ENCODE assay signal across 8 mouse cellular contexts in genomic region chr11:51755621-51756311, GRCm38 (mm10). TPM values are rescaled to one million over a fixed set of nuclear protein-coding genes. Genes with fewer than 3 reads are reported as not detected.
DNase-seq lines count a peak whose midpoint lies in the region; ATAC-seq and TF ChIP-seq lines count a peak whose summit lies in the region.

No protein-coding gene starts in this region.

- peak overlapping the region; percentile 95 for H3K27ac ChIP-seq in heart, embryonic 10.5 days
- H3K27ac ChIP-seq in CH12.LX (ENCODE audit: insufficient read depth, low read depth) = peak overlapping the region; percentile 75
- H3K27ac ChIP-seq in embryonic facial prominence, embryonic 12.5 days = peak overlapping the region; percentile 61
- H3K27ac ChIP-seq in hindbrain, embryonic 14.5 days = peak overlapping the region; percentile 77
- H3K27ac ChIP-seq in liver, embryonic 14.5 days = peak overlapping the region; percentile 13; the same call in 1 of the 2 replicates

- peak overlapping the region; percentile 89 for H3K9ac ChIP-seq in CH12.LX (ENCODE audit: insufficient read depth, low read depth)
- peak overlapping the region; percentile 97 for H3K9ac ChIP-seq in embryonic facial prominence, embryonic 12.5 days
- H3K9ac ChIP-seq in hindbrain, embryonic 14.5 days = peak overlapping the region; percentile 89
- peak overlapping the region; percentile 81 for H3K9ac ChIP-seq in liver, embryonic 14.5 days (replicated peaks)

- in situ Hi-C loops in CH12.LX (cut with MboI; ENCODE audit: low pct_ligation_motif_present, low pct_unique_long_range_greater_than_20kb, low sequenced_read_pairs) = no loop called here

- under 1% methylated on average over 46 of the region's 46 CpGs for WGBS in heart, embryonic 10.5 days
- WGBS in embryonic facial prominence, embryonic 12.5 days = under 1% methylated on average over 46 of the region's 46 CpGs
- WGBS in hindbrain, embryonic 14.5 days = under 1% methylated on average over 46 of the region's 46 CpGs
- WGBS in liver, embryonic 14.5 days (ENCODE audit: insufficient replicate concordance) = 1% methylated on average over 46 of the region's 46 CpGs

- H3K4me1 ChIP-seq in heart, embryonic 10.5 days = peaks cover 13% of the 10 kb centered on the region
- peaks cover 8 to 49% of the 10 kb centered on the region in 2 experiments for H3K4me1 ChIP-seq in CH12.LX (ENCODE audit: control insufficient read depth in 1 of 2, insufficient read depth in 2 of 2)
- peaks cover 12% of the 10 kb centered on the region for H3K4me1 ChIP-seq in embryonic facial prominence, embryonic 12.5 days
- peaks cover 16% of the 10 kb centered on the region for H3K4me1 ChIP-seq in hindbrain, embryonic 14.5 days (replicated peaks; ENCODE audit: control insufficient read depth, insufficient read depth, low read length)
- H3K4me1 ChIP-seq in liver, embryonic 14.5 days (replicated peaks; ENCODE audit: control insufficient read depth in 2 of 2, insufficient read depth in 2 of 2, low read length in 1 of 2) = peaks cover 16 to 18% of the 10 kb centered on the region in 2 experiments

- no peaks in the 10 kb centered on the region for H3K27me3 ChIP-seq in heart, embryonic 10.5 days (ENCODE audit: insufficient read depth, poor library complexity, severe bottlenecking)
- H3K27me3 ChIP-seq in CH12.LX (replicated peaks) = no peaks in the 10 kb centered on the region
- H3K27me3 ChIP-seq in embryonic facial prominence, embryonic 12.5 days = no peaks in the 10 kb centered on the region; the same call in 1 of the 2 replicates
- H3K27me3 ChIP-seq in hindbrain, embryonic 14.5 days (ENCODE audit: control insufficient read depth, insufficient read depth, low read length) = no peaks in the 10 kb centered on the region
- no peaks in the 10 kb centered on the region for H3K27me3 ChIP-seq in liver, embryonic 14.5 days (ENCODE audit: control insufficient read depth, insufficient read depth, low read length)

- intact Hi-C loops in heart, postnatal 25 days (cut with DNase I) = no loop called here

- H3K4me2 ChIP-seq in CH12.LX (ENCODE audit: insufficient read depth, low read depth, poor library complexity, severe bottlenecking) = peak overlapping the region; percentile 98
- peak overlapping the region; percentile 87 for H3K4me2 ChIP-seq in embryonic facial prominence, embryonic 12.5 days (replicated peaks)
- H3K4me2 ChIP-seq in hindbrain, embryonic 14.5 days (replicated peaks) = peak overlapping the region; percentile 93
- H3K4me2 ChIP-seq in liver, embryonic 14.5 days (ENCODE audit: low read depth) = peak overlapping the region; percentile 77

- DNase-seq in heart, embryonic 10.5 days (ENCODE audit: low spot score) = no peak
- DNase-seq in heart, postnatal 25 days (ENCODE audit: low spot score) = no peak
- no peak for DNase-seq in CH12.LX (ENCODE audit: extremely low read depth)
- no peak for DNase-seq in hindbrain, embryonic 14.5 days (ENCODE audit: low spot score)
- DNase-seq in liver, embryonic 14.5 days (ENCODE audit: low read depth in 3 of 3, low spot score in 3 of 3) = no peak
- DNase-seq in urinary bladder, postnatal 36 days (ENCODE audit: low spot score in 2 of 2) = no peak

- ATAC-seq in embryonic facial prominence, embryonic 12.5 days (ENCODE audit: insufficient number of reproducible peaks, insufficient read depth, low FRiP score, low TSS enrichment) = peak; percentile 74
- ATAC-seq in hindbrain, embryonic 14.5 days (ENCODE audit: low FRiP score) = peak; percentile 81
- peak; percentile 67 for ATAC-seq in liver, embryonic 14.5 days (ENCODE audit: insufficient read depth)
- ATAC-seq in neutrophil, adult 5-6 weeks (ENCODE audit: extremely low read depth, insufficient number of reproducible peaks, low FRiP score, poor library complexity, severe bottlenecking) = 0 out of 2 replicates have a peak, but pooled peaks have one; percentile 14

- H3K79me2 ChIP-seq in CH12.LX (replicated peaks; ENCODE audit: control insufficient read depth, extremely low read depth, insufficient read depth, poor library complexity, severe bottlenecking) = peaks cover 30% of the 10 kb centered on the region

- no peaks in the 10 kb centered on the region for H3K9me3 ChIP-seq in heart, embryonic 10.5 days
- no peaks in the 10 kb centered on the region for H3K9me3 ChIP-seq in CH12.LX (replicated peaks; ENCODE audit: low read length)
- no peaks in the 10 kb centered on the region for H3K9me3 ChIP-seq in embryonic facial prominence, embryonic 12.5 days
- H3K9me3 ChIP-seq in hindbrain, embryonic 14.5 days (ENCODE audit: control insufficient read depth, low read length) = no peaks in the 10 kb centered on the region
- no peaks in the 10 kb centered on the region for H3K9me3 ChIP-seq in liver, embryonic 14.5 days (ENCODE audit: control insufficient read depth, low read length)

- no peak for TF ChIP-seq POLR2A in CH12.LX (IDR thresholded peaks at IDR 0.05; ENCODE audit: low read depth, low read length)

- no peak for TF ChIP-seq CTCF in CH12.LX (conservative IDR thresholded peaks at IDR 0.05 in 1 of 2, IDR thresholded peaks at IDR 0.05 in 1 of 2; ENCODE audit: low read depth in 2 of 2, low read length in 2 of 2)
- no peak; the same call in none of the 2 replicates for TF ChIP-seq CTCF in liver, embryonic 14.5 days (IDR thresholded peaks at IDR 0.05; ENCODE audit: low read depth)

- peak overlapping the region; percentile 99 for H3K4me3 ChIP-seq in heart, embryonic 10.5 days
- H3K4me3 ChIP-seq in CH12.LX (replicated peaks in 1 of 3; ENCODE audit: low read depth in 2 of 3, low read length in 2 of 3, poor library complexity in 1 of 3) = peak overlapping the region; percentile 76 to 97 (median 77)
- H3K4me3 ChIP-seq in embryonic facial prominence, embryonic 12.5 days = peak overlapping the region; percentile 98
- H3K4me3 ChIP-seq in hindbrain, embryonic 14.5 days (replicated peaks; ENCODE audit: low read length) = peak overlapping the region; percentile 99
- H3K4me3 ChIP-seq in liver, embryonic 14.5 days (ENCODE audit: insufficient read depth in 1 of 2, low read depth in 2 of 2, low read length in 2 of 2) = peak overlapping the region; percentile 81 to 82

- no peak for TF ChIP-seq EP300 in CH12.LX (IDR thresholded peaks at IDR 0.05; ENCODE audit: low read length)
- no peak for TF ChIP-seq EP300 in liver, embryonic 14.5 days (IDR thresholded peaks at IDR 0.05; ENCODE audit: low read depth)

- peaks cover under 1% of the 10 kb centered on the region; the same call in 1 of the 2 replicates for H3K36me3 ChIP-seq in heart, embryonic 10.5 days
- peaks cover 5 to 19% of the 10 kb centered on the region in 2 experiments for H3K36me3 ChIP-seq in CH12.LX (replicated peaks in 1 of 2; ENCODE audit: control insufficient read depth in 1 of 2, insufficient read depth in 1 of 2, low read length in 1 of 2)
- H3K36me3 ChIP-seq in embryonic facial prominence, embryonic 12.5 days = no peaks in the 10 kb centered on the region
- no peaks in the 10 kb centered on the region for H3K36me3 ChIP-seq in hindbrain, embryonic 14.5 days (replicated peaks; ENCODE audit: control insufficient read depth, insufficient read depth)
- H3K36me3 ChIP-seq in liver, embryonic 14.5 days (replicated peaks; ENCODE audit: control insufficient read depth, insufficient read depth, low read depth) = no peaks in the 10 kb centered on the region

- dilution Hi-C loops in CH12.LX (cut with MboI; ENCODE audit: extremely low pct_ligation_motif_present, extremely low pct_unique_long_range_greater_than_20kb, low sequenced_read_pairs) = no loop called here

- TF ChIP-seq RAD21 in CH12.LX (IDR thresholded peaks at IDR 0.05; ENCODE audit: low read depth, low read length) = no peak

TF ChIP-seq in CH12.LX, 34 proteins besides CTCF, POLR2A, EP300 and RAD21:
- TF ChIP-seq MEF2A (IDR thresholded peaks at IDR 0.05; ENCODE audit: borderline replicate concordance, low read depth, low read length) = 0 out of 2 replicates have a peak, but pooled peaks have one; percentile 25
- no peak for TF ChIP-seq MAFK (IDR thresholded peaks at IDR 0.05; ENCODE audit: insufficient replicate concordance, low read length)

RNA-seq across cellular contexts. Expression of gene Sec24a, which starts 7.7 kb away (rescaled TPM):
- 14.3 and 15.0 TPM in 2 replicates for polyA plus RNA-seq in heart, embryonic 10.5 days (2016; fragmentation: Nextera tagmentation; extraction: Ambion mirVana)
- total RNA-seq in heart, postnatal 25 days (2021) = 10 to 100 TPM; 16.3 to 16.7 TPM
- 6.3 and 7.2 TPM in 2 replicates for total RNA-seq in CH12.LX (2012; rRNA removed)
- total RNA-seq in CH12.LX (2014; rRNA removed) = 4.6 and 5.5 TPM in 2 replicates
- 12.0 and 16.8 TPM in 2 replicates for polyA plus RNA-seq in CH12.LX (2012; ENCODE audit: insufficient read length, low read depth)
- polyA plus RNA-seq in embryonic facial prominence, embryonic 12.5 days (2016; fragmentation: Nextera tagmentation; extraction: Ambion mirVana) = 14.6 and 15.1 TPM in 2 replicates
- 17.4 and 17.7 TPM in 2 replicates for polyA plus RNA-seq in hindbrain, embryonic 14.5 days (2014; fragmentation: Nextera tagmentation; extraction: Ambion mirVana)
- 3.7 TPM in 2 replicates for polyA plus RNA-seq in liver, embryonic 14.5 days (2012; rRNA removed)
- polyA plus RNA-seq in liver, embryonic 14.5 days (2014; fragmentation: Nextera tagmentation; extraction: Ambion mirVana) = 6.2 and 6.6 TPM in 2 replicates
- 9.9 and 10.7 TPM in 2 replicates for total RNA-seq in neutrophil, adult 5-6 weeks (2017)

RNA-seq across cellular contexts. Expression of gene Sar1b, which starts 7.7 kb away (rescaled TPM):
- 125 and 134 TPM in 2 replicates for polyA plus RNA-seq in heart, embryonic 10.5 days (2016; fragmentation: Nextera tagmentation; extraction: Ambion mirVana)
- 100 to 1,000 TPM; 128 to 129 TPM for total RNA-seq in heart, postnatal 25 days (2021)
- 79.3 and 91.9 TPM in 2 replicates for total RNA-seq in CH12.LX (2012; rRNA removed)
- 258 and 264 TPM in 2 replicates for total RNA-seq in CH12.LX (2014; rRNA removed)
- polyA plus RNA-seq in CH12.LX (2012; ENCODE audit: insufficient read length, low read depth) = 129 and 171 TPM in 2 replicates
- polyA plus RNA-seq in embryonic facial prominence, embryonic 12.5 days (2016; fragmentation: Nextera tagmentation; extraction: Ambion mirVana) = 91.6 and 93.1 TPM in 2 replicates
- 225 TPM in 2 replicates for polyA plus RNA-seq in hindbrain, embryonic 14.5 days (2014; fragmentation: Nextera tagmentation; extraction: Ambion mirVana)
- polyA plus RNA-seq in liver, embryonic 14.5 days (2012; rRNA removed) = 26.3 and 35.2 TPM in 2 replicates
- 80.4 and 80.7 TPM in 2 replicates for polyA plus RNA-seq in liver, embryonic 14.5 days (2014; fragmentation: Nextera tagmentation; extraction: Ambion mirVana)
- 20.6 and 26.4 TPM in 2 replicates for total RNA-seq in neutrophil, adult 5-6 weeks (2017)

Comparison
In these comparisons a context has a peak if more than half of its experiments do, and no peak if none do; other contexts are left out.
1. H3K27ac ChIP-seq: peak in every context shown above with its lines; median percentile 95 in heart, embryonic 10.5 days; 77 in hindbrain, embryonic 14.5 days; 75 in CH12.LX; 61 in embryonic facial prominence, embryonic 12.5 days; 13 in liver, embryonic 14.5 days.
2. ATAC-seq: peak in every context shown above with its lines; median percentile 81 in hindbrain, embryonic 14.5 days; 74 in embryonic facial prominence, embryonic 12.5 days; 67 in liver, embryonic 14.5 days; 14 in neutrophil, adult 5-6 weeks.